In genomic region chr5:19779224-19779623, GRCm38 (mm10) we compare ENCODE assay signal across 25 mouse cellular contexts.
"Had no signal": no experiment of that assay in that cellular context is flagged by ENCODE, and none has a peak within 500 bp of the region (broad histone marks: within the 10 kb centered on the region; RNA-seq: fewer than 3 reads in every experiment).

No protein-coding gene starts in this region.

- H3K9me3 ChIP-seq: heart, embryonic 10.5 days; heart, embryonic 12.5 days; hindbrain, embryonic 13.5 days; hindbrain, embryonic 15.5 days; kidney, embryonic 15.5 days; limb, embryonic 13.5 days; limb, embryonic 15.5 days; liver, embryonic 12.5 days had no signal

- DNase-seq: gastrocnemius, postnatal 10 days; gastrocnemius, postnatal 25 days; heart, adult 18-20 months; heart, postnatal 10 days; kidney, adult 11 months; kidney, adult 2 months; kidney, adult 9 months; kidney, postnatal 14 days; kidney, postnatal 36 days; layer of hippocampus, adult 9-11 months; layer of hippocampus, postnatal 36 days; left cerebral cortex, postnatal 4 days; lung, adult 18-20 months had no signal

- H3K4me1 ChIP-seq: heart, embryonic 10.5 days; heart, embryonic 12.5 days; hindbrain, embryonic 13.5 days; hindbrain, embryonic 15.5 days; kidney, embryonic 15.5 days; limb, embryonic 13.5 days; limb, embryonic 15.5 days; liver, embryonic 12.5 days had no signal

- H3K4me3 ChIP-seq: heart, embryonic 10.5 days; heart, embryonic 12.5 days; hindbrain, embryonic 13.5 days; hindbrain, embryonic 15.5 days; kidney, embryonic 15.5 days; limb, embryonic 13.5 days; limb, embryonic 15.5 days; liver, embryonic 12.5 days had no signal

- H3K9ac ChIP-seq: heart, embryonic 12.5 days; hindbrain, embryonic 13.5 days; hindbrain, embryonic 15.5 days; kidney, embryonic 15.5 days; limb, embryonic 13.5 days; limb, embryonic 15.5 days; liver, embryonic 12.5 days; liver, embryonic 14.5 days had no signal

- ATAC-seq: hindbrain, postnatal 0 days; intestine, embryonic 16.5 days; liver, embryonic 12.5 days had no signal

- H3K27ac ChIP-seq: heart, embryonic 10.5 days; hindbrain, embryonic 13.5 days; hindbrain, embryonic 15.5 days; hindbrain, postnatal 0 days; kidney, embryonic 15.5 days; kidney, postnatal 0 days; limb, embryonic 13.5 days; limb, embryonic 15.5 days; liver, embryonic 12.5 days; liver, embryonic 14.5 days had no signal

- H3K4me2 ChIP-seq: heart, embryonic 12.5 days; hindbrain, embryonic 13.5 days; hindbrain, embryonic 15.5 days; kidney, embryonic 15.5 days; limb, embryonic 13.5 days; limb, embryonic 15.5 days; liver, embryonic 12.5 days had no signal

- H3K36me3 ChIP-seq: heart, embryonic 10.5 days; heart, embryonic 12.5 days; hindbrain, embryonic 13.5 days; hindbrain, embryonic 15.5 days; kidney, embryonic 15.5 days; limb, embryonic 13.5 days; limb, embryonic 15.5 days; liver, embryonic 12.5 days had no signal

- H3K27me3 ChIP-seq: heart, embryonic 12.5 days; hindbrain, embryonic 13.5 days; hindbrain, embryonic 15.5 days; kidney, embryonic 15.5 days; limb, embryonic 13.5 days; limb, embryonic 15.5 days; liver, embryonic 12.5 days had no signal
